Mouse (Mus musculus) frontal cortex, postnatal 14 days (tissue): ENCODE results near the gene Gulp1.

ENCODE experiments used
- DNase-seq, 2 experiments: peaks; one replicate each; pipeline ENCODE4 v3.0.0; 2022; ENCODE audit warnings: low spot score in 2 of 2

Gene Gulp1

GRCm38 (mm10) chr1:44720785-44721410 is 169.6 kb downstream of the Gulp1 start:
- DNase-seq: no peak

DNA sequence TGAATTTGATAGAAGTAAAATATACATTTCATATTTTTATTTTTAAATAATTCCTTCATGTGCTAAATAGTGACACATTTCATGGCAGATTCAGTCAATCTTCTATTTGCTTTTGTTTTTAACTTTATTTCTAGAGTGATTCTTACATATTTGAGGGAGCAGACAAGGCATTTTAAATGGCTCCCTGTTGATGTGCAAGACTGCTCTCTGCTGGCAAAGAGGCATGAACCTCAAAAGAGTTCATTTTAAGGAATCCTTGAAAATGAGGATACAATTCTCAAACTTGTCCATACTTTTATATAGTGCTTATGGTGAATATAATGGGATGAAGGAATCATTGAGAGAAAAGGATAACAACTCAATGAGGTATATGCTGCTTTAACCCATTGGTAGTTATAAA is 189.9 kb downstream of the Gulp1 start:
- DNase-seq: no peak

- peak in 1 of 2 experiments; percentile 29 for DNase-seq
These were observed 194.4 kb downstream of the Gulp1 start for GRCm38 (mm10) chr1:44745711-44746110.

DNA sequence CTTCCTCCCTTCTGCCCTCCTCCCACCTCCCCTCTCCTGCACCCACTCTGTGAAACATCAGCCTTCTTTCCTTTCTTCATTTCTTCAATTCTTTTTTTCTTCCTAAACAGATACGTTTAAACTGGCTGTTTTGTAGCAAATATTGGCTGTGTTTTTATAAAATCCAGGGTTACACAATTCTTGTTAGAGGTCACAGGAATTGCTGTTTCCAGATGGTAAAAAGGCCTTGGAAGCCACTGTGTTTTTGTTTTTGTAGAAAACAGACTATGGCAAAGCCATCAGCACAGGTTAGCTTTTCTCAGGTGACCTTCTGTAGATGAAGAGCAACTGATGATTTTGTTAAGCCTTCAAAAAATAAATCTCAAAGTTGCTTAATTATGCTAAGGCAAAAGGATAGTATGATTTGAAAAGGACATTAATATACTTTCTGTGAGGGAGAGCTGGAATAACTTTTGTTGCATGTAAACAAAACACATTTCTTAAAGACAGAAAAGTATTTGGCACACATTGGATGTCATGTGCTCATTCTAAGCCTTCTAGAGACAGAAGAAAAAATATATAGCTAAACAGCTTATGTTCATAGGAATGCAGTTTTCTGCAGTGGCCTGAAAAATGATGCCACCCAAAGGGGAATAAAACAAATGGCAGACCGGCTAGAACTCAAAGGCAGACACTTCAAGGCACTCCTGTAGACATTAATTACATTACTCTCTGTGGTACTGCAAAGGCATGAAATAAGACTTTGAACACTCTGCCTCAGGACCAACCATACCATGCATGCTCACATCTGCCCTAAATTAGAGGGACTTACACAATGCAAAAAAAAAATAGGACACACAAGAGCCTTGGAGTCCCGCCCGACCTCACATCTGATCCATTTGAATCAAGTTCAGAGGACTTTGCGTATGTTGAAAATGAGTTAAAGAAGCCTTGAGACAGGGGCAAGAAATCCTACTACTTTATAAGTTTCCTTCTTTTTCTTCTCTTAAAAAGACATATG is 199.7 kb downstream of the Gulp1 start:
- no peak for DNase-seq

DNA sequence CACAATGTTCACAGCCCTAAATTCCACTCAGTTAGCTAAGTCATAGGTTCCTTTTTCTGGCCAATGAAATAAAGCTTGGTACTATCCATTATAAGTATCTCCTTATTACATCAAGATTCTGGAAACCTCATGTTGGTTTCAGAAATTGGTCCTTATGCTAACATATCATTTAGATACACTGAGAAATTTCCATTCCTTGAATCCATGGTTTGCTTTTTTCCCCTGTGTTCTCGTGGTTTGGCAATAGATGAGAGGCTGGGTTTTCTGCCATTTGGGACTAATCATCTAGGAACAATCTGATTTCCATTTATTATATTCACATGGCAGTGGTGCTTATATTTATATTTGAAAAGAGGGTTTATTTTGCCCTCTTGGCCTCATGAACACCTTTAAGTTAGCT is 226.9 kb downstream of the Gulp1 start:
- no peak for DNase-seq

DNA sequence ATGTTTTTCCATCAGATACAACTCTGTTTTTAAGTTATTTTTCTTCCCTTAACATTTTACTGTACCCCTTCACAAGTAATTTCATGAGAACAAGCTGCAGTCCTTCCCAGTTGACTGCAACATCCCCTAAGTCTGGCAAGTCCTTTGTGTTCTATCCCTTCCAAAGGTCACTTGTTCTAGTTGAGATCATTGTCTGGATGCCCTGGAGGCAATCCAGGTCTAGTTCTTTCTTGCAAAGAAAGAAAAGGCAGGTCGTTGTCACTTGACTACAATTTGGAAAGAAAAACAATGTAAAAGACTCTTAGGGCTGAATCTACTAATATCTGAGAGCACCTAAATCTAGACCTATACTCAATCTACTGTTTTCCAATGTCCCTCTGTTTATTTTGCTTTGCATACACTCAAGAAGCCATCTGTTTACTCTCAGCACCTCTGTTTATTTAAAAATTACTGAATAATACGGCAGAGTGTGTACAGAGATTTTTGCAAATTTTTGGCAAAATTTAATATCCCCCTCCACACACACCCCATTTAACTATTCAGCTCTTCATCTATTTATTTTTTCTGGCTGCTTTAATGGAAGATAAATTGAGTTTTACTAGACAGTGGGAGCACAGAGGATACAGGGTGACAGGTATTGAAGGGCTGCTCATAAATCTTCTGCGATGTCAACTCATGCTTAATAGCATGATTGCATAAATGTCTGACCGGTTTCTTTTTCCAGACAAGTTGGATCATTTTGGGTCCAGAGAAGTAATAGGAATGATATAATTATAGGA is 252.5 kb downstream of the Gulp1 start:
- no peak for DNase-seq

DNA sequence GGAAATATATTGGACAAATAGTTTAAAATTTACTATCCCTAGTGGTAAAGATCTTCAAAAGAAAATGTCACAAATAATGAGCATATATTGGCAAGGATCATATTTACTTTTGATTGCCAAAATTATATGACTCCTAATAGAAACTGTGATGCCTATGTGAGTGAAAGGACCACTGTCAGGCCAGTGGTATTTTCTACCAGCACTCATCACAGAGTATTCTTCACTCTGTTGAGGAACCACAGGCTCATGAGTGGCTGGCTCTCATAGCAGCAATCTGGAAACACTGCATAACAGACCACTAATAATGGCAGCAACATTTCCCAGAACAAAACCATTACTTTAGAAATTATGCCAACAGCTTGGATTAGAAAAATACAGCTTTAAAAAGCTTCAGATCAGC is 255.1 kb downstream of the Gulp1 start:
- no peak for DNase-seq

DNA sequence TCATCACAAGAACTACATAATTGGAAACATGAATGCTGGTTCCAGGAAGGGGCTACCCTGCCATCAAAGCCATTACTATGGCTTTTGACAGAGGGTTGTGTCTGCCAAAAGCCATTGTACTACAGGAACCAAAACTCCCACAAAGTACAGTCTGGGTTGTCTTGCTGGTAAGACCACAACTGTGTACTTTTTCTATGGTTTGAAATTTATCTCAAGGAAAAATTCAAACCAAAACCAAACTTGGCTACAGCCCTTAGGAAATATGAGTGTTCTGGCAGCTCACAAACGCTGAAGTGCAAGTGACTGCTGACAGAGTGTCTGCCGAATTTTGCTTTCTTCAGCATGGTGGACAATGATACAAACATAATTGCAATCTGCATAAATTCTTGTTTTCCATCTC is 259.0 kb downstream of the Gulp1 start:
- no peak for DNase-seq

DNA sequence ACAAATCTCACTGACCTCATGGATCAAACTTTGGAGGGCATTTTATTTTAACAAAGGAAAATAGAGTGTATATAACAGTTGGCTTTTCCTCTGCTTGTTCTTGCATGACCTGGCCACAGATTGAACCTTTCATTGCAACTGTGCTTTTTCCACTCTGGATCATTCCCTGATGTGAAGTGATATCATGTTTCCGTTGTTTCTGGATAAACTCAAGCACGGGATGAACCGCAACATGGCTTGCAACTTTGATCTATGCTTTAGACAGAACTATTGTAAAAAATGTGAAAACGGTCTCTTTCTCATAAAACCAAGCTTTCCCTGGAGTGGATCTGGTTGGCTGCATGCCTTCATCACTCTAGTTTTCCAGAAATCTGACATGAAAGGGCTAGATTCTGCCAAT is 282.6 kb downstream of the Gulp1 start:
- DNase-seq: no peak
